Mouse (Mus musculus) CD8-positive naive resting alpha-beta T cell, adult 2 months (primary cell): Measurements from ENCODE around the gene Pla2g4e.

Source experiments
- DNase-seq, 2 experiments: peaks; one replicate each; pipeline ENCODE4 v3.0.0; 2022; ENCODE audit warnings: low read depth in 2 of 2, low spot score in 2 of 2

Gene Pla2g4e

GRCm38 (mm10) chr2:120158016-120158415 is 87.1 kb downstream of the Pla2g4e start:
- no peak for DNase-seq

GRCm38 (mm10) chr2:120157606-120158005 is 87.5 kb downstream of the Pla2g4e start:
- no peak for DNase-seq

GRCm38 (mm10) chr2:120154361-120154894 is 90.7 kb downstream of the Pla2g4e start, which contains the start of gene Ehd4:
Gene Ehd4, minus strand, starts transcription at chr2:120154606.
- DNase-seq = peak; percentile 98

GRCm38 (mm10) chr2:120153586-120154360 is 91.4 kb downstream of the Pla2g4e start:
- DNase-seq = peak; percentile 6 to 14

GRCm38 (mm10) chr2:120150571-120150970 is 94.6 kb downstream of the Pla2g4e start:
- DNase-seq = no peak

- DNase-seq = no peak
Observed at GRCm38 (mm10) chr2:120149634-120150033, 95.5 kb downstream of the Pla2g4e start.

- no peak for DNase-seq
Observed at GRCm38 (mm10) chr2:120147999-120148398, 97.1 kb downstream of the Pla2g4e start.

GRCm38 (mm10) chr2:120147364-120147763 is 97.8 kb downstream of the Pla2g4e start:
- no peak for DNase-seq

GRCm38 (mm10) chr2:120146543-120146942 is 98.6 kb downstream of the Pla2g4e start:
- no peak for DNase-seq

GRCm38 (mm10) chr2:120144390-120144789 is 100.7 kb downstream of the Pla2g4e start:
- DNase-seq = no peak

GRCm38 (mm10) chr2:120142336-120142735 is 102.8 kb downstream of the Pla2g4e start:
- no peak for DNase-seq

- no peak for DNase-seq
Observed at GRCm38 (mm10) chr2:120141671-120142070, 103.5 kb downstream of the Pla2g4e start.

GRCm38 (mm10) chr2:120140326-120140725 is 104.8 kb downstream of the Pla2g4e start:
- no peak for DNase-seq

- no peak for DNase-seq
Observed at GRCm38 (mm10) chr2:120139091-120139490, 106.0 kb downstream of the Pla2g4e start.

GRCm38 (mm10) chr2:120137281-120137680 is 107.9 kb downstream of the Pla2g4e start:
- no peak for DNase-seq

GRCm38 (mm10) chr2:120134453-120135075 is 110.6 kb downstream of the Pla2g4e start:
- DNase-seq = no peak

- no peak for DNase-seq
Observed at GRCm38 (mm10) chr2:120131881-120132280, 113.3 kb downstream of the Pla2g4e start.

- DNase-seq = no peak
Observed at GRCm38 (mm10) chr2:120129252-120129908, 115.8 kb downstream of the Pla2g4e start.

GRCm38 (mm10) chr2:120128611-120129051 is 116.5 kb downstream of the Pla2g4e start:
- DNase-seq = no peak

GRCm38 (mm10) chr2:120128011-120128410 is 117.1 kb downstream of the Pla2g4e start:
- no peak for DNase-seq

- DNase-seq = no peak
Observed at GRCm38 (mm10) chr2:120126901-120127300, 118.2 kb downstream of the Pla2g4e start.

- DNase-seq = no peak
Observed at GRCm38 (mm10) chr2:120126408-120126807, 118.7 kb downstream of the Pla2g4e start.
